Mouse (Mus musculus): Measurements from ENCODE around the gene Vgll2.

DNA sequence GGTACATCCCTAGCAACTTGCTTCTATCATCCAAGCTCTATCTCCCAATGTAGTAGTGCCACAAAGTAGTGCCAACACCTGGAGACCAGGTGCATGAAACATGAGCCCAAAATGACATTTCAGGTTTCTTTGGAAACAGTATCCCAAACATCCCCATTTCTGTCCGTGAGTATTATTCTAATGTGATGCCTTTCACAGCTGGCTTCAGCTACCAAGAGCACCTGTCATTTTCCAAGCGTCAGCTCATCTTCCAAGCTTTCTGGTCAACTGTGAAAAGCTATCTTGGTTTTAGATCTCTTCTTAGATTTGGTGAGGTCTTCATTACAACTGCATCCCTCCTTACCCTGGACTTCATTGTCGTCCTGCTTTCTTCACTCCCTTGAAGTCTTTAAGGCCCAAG lies 46.7 kb upstream of the Vgll2 start:
- TF ChIP-seq CTCF (IDR thresholded peaks at IDR 0.05; ENCODE audit: low read depth), result no peak
- no peak for TF ChIP-seq EP300 (IDR thresholded peaks at IDR 0.05; ENCODE audit: low read depth)

All from liver, embryonic 14.5 days (tissue).